Mouse (Mus musculus) 416B (cell line): ENCODE measurements around the gene Asic3.

Source experiments
- DNase-seq: peaks from one replicate; pipeline ENCODE4 v3.0.0; 2011; ENCODE audit warnings: low read depth

Gene Asic3

DNA sequence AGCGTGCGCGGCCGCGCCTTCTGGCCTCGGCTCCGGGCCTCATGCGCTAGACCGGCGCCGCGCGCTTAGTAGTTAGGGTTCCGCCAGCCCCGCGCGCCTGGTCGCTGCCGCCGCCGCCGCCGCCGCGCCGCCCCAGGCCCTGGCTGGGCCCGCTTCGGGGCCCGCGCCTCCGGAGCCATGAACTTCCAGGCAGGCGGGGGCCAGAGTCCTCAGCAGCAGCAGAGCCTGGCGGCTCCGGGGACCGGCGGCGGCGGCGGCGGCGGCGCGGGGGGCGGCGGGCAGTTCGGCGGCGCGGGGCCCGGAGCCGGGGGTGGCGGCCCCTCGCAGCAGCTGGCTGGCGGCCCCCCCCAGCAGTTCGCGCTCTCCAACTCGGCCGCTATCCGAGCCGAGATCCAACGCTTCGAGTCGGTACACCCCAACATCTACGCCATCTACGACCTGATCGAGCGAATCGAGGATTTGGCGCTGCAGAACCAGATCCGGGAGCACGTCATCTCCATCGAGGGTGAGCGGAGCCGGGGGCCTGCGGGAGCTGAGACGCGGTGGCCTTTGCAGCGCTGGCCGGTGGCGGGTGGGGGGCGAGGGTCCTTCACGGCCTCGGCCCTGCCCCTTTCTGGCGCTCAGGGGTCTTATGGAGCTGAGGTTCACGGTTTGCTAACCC is 39.0 kb downstream of the Asic3 start, which contains the start of gene Agap3:
TSS of gene Agap3 (plus strand) at position 148 of the 661 bp plus-strand sequence.
- DNase-seq = peak; percentile 24

DNA sequence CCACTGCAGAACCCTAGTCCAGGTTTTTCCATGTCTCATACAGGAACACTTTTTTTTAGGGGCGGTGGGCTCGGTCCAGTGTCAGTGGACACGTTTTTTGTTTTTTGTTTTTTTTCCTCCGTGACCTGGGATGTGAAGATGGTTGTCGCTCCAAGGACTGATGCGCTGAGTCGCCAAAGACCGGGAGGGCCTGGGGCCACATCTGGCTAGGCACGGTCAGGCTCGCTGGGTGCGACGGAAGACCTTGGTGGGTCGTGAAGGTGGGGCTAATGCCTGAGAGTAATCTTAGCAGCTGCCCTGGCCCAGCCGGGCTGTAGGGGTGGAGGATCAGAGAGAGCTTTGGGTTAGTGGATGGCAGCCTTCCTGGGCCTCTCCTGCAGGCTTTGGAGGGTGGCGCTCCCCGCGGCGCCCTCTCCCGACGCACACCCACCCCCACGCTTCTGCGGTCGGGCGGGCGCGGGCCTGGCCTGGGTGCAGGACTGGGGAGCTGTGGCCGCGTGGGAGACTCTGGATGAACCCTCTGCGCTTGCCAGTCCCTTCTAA is 39.6 kb downstream of the Asic3 start:
- DNase-seq = peak; percentile 25

DNA sequence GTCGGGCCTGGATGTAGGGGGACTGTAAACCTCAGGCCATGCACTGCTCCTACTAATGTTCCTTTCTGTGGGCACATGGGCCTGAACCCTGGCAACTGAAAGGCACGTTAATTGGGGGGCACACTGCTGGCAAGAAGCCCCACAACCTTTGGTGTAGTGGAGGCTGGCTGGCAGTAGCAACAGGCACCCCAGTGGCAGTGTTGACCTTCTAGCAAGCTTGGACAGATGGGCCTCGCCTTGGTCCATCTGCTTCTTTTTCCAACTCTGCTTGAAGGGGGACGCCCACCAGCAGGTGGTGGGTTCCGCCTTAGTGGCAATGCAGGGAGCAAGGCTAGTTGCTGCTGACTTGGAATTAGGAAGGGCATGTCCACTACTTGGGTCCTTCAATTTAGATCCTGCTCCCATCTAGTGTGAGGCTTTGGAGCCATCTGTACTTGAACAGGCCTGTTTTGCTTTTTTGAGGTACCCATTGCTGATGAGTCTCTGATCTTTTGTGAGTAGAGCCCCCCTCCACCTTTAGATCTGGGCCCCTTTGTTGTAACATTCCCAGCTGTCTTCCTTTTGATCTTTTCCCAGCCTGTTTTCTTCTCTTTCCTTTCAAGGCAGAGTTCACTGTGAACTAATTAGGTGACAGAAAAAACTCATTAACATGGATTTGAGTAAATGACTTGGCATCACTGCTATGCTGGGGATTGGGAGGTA is 40.2 kb downstream of the Asic3 start:
- no peak for DNase-seq

DNA sequence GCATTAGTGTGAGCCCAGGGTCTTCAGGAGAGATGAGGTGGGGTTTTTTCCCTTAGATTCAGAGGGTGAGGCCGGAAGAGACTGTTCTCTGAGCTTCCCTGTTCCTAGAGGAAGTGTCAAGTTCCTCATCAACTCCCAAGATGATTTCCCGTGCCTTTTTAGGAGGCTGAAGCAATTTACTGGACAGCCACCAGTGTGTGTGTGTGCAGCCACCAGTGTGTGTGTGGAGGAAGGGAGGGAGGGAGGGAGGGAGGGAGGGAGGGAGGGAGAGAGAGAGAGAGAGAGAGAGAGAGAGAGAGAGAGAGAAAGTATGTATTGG is 40.8 kb downstream of the Asic3 start:
- no peak for DNase-seq

DNA sequence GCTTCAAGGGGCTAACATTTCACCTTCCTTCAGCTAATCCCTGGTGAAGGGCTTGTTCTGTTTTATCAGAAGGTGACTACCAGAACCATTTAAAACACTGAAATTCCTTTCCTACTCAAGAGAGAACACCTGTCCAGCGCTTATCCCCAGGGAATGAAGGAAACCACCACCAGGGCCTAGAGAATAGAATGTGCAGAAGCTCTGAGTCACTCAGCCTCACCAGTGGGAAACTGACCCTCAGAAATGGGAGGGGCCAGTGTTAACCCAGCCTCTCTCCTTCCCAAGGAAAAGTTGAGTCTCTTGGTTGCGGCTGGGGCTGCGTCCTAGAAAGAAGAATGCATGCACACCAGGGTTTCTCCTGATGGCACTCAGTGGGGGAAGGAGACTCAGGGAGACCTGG is 41.9 kb downstream of the Asic3 start:
- DNase-seq = no peak

DNA sequence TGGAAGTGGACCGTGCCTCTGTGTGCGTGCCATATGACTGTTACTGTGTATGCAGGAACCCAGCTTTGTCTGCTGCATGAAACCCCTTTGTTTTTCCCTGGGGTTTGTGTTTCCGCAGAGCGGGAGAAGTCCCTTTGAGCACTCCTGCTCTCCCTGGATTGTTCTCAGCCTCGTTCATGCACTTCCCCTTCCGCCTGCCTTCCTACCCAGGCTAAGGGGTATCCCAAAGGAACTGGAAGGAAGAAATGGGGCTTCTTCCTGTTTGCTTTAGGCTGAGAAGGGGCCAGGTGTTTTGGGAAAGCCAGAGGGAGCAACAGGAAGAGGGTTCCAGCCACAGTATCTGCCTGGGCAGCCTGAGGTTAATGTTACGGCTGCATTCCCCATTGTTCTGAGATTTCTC is 42.4 kb downstream of the Asic3 start:
- DNase-seq = no peak

DNA sequence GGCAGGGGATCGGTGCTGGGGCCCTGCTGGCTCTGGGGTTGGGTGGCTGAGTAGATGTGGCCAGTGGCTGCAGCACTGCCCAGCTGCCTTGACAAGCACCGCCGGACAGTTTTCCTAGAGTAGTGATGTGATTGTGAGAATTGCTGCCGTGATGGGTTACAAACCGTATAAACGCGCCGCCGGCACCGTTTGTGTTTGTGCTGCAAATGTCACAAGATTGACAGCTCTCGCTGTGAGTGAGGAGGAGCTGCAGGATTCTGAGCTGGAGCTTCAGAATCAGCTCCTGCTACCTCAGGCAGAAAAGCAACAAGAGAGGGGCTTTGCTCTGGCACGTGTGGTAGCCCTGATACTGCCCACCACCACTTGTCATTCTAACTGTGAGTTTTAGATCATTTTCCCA is 53.6 kb downstream of the Asic3 start:
- DNase-seq = no peak
